Mouse (Mus musculus) activated CD4-positive, CD25-positive, alpha-beta regulatory T cell, adult 4 months (primary cell): ENCODE measurements around the gene Gm43720. TPM values are rescaled to one million over a fixed set of nuclear protein-coding genes. Genes with fewer than 3 reads are reported as not detected.

Experiments used
- ATAC-seq: one replicate; pipeline ENCODE4 v1.8.0; 2017
- polyA plus RNA-seq, 2 experiments: library from polyadenylated mRNA; unstranded; fragments of 100-300 nt; shearing (Covaris generic); gene quantifications; one replicate each; pipeline ENCODE4 v1.2.1; 2017

The Gm43720 gene
- polyA plus RNA-seq, result not detected

DNA sequence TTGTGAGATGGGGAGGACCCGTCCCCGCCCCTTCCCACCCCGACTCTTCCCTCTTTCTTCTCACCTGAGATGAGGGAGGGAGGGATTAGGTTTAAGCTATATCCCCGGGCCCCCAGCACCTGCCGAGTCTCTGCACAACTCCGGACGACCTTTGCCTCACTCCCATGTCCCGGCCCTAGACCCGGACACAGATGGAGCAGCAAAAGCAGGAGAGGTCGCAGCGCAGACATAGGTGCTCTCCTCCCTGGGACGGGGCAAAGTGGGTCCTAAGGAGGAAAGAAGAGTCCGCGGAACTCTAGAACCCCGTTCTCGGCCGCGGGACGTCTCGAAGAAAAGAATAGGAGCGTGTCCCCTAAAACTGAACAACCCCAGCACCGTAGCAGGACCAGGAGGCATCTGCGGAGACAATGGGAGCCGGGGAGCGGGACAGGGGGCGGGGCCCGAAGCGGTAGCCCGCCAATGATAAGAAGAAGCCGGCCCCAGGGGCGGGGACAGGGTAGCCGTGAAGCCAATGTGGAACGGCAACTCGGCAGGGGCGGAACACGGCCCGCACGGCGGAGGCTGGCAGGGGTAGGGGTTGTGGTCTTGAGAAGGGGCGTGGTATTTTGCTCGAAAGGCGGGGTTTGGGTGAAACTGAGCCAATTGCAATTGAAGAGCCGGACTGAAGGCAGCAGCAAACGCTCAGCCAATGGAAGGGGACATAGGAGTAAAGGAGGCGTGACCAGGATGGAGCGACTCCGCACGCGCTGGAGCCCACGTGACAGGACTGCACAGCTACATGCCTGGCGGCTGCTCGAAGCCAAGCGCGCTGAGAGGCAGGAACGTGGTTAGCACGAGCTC, at the start of gene Gm43720, which contains the start of the genes Gpc2 and Stag3:
TSS of gene Gm43720 (minus strand) at position 374 of the 840 bp plus-strand sequence.
TSS of gene Gpc2 (minus strand) at position 421 of the 840 bp plus-strand sequence.
TSS of gene Stag3 (plus strand) at position 656 of the 840 bp plus-strand sequence.
- peak; percentile 93 for ATAC-seq

DNA sequence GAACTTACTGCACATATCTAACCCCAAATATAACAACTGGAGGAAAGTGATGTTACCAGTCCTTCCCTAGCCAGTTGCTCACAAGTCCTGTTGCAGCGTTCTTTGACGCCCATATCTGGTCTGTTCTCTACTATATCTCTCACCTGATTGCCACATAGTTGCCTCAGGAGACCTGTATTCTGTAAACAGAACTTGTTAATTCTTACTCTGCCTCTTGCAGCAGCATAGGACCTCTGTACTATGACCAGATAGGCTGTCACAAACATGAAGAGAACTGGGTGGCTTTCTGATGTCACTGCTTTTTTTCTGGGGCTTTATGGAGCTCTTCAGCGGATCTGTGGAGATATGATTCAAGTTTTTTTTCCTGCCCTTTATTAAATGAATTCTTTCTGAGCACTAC, 33.0 kb upstream of the Gm43720 start:
- ATAC-seq, result no peak

- ATAC-seq, result no peak
Measured at GRCm38 (mm10) chr5:138299613-138300012, 19.9 kb upstream of the Gm43720 start.

GRCm38 (mm10) chr5:138294158-138294557, 14.4 kb upstream of the Gm43720 start:
- ATAC-seq, result no peak

GRCm38 (mm10) chr5:138291638-138292037, 11.9 kb upstream of the Gm43720 start:
- ATAC-seq, result no peak

DNA sequence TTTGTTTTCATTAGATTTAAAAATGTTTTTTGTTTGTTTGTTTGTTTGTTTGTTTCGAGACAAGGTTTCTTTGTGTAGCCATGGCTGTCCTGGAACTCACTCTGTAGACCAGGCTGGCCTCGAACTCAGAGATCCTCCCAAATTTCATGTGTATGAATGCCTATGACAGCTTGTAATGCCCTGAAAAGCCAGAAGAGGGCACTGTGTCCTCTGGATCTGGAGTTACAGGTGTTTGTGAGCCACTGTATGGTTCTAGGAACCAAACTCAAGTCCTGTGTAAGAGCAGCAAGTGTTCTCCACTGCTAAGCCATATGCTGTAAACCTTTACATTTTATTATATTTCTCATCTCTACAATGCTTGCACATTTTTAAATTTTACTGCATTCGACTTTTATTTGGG, 8.1 kb upstream of the Gm43720 start:
- ATAC-seq, result no peak

GRCm38 (mm10) chr5:138283540-138283939, 3.8 kb upstream of the Gm43720 start:
- no peak for ATAC-seq

- ATAC-seq, result no peak
Measured at GRCm38 (mm10) chr5:138281798-138282197, 2.0 kb upstream of the Gm43720 start.

GRCm38 (mm10) chr5:138280829-138281228, 1.1 kb upstream of the Gm43720 start:
- ATAC-seq, result no peak

DNA sequence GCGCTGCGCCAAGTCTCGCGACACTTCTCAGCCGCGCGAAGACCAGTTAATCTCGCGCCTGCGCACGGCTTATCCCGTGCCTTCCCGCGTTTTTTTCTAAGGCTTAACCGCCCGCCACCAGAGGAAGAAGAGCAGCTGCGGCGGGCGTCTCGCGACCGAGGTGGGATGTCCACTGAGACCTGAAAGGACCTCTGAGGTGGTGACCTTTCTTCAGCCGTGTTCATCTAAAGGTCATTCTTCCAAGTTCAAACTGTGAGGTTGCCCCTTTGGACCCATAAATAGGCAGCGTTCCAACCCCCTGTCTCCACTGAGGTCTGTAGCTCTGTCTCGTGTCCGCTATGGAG, 639 bp upstream of the Gm43720 start:
- ATAC-seq, result no peak

DNA sequence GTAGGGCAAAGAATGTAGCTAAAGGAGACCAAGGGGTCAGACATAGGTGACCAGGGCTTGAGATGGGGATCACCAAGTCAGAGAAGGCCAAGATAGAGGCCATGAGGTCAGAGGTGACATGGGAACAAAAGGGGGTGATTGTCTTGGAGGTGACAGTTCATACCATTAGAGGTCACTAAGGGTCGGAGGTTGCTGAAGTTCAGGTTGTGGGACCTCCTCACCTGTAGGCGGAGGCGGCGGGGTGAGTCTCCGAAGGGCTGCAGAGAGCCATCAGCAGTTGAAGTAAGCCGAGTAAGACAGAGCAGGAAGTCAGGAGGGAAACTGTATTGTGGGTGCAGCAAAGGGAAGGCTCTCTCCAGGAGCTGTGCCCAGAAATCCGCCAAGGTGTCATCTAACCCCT, 1.8 kb downstream of the Gm43720 start:
- ATAC-seq, result no peak

DNA sequence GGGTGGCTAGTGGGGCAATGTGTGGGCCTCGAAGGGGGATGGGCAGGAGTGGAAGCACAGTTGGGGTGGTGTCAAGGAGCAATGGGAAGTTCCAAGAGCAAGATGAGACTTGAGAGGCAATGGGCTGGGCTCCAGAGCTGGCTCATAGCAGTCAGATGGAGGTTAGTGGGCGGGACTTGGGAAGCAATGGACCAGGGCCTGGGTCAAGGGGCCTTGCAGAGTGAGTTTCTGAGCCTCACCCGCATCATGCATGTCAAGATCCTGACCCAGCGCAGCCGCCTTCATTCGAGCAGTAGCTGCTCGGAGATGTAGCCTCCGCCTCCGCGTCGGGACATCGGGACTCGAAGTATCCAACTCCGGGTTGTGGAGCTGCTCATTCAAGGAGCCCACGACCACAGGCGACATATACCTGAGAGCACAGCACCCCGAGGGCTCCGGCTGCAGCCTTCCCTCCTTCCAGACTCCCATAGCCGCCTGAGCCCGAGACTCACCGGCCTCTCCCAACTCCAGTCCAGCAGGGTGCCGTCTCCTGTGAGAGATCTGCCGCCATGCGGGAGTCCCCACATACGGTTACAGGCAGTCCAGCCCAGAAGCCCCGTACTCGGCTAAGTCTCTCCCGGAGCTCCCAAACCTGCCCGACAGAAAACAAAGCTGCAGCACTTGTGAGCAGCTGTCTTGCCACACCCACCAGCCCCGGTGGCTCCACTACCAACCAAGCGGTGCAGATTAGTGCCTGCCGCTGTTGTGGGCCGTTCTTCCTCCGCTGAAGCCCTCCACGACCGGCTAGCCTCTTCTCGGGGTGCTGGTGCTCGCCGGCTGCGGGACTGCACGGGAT, 4.3 kb downstream of the Gm43720 start:
- no peak for ATAC-seq

GRCm38 (mm10) chr5:138274186-138274585, 5.6 kb downstream of the Gm43720 start:
- no peak for ATAC-seq

- ATAC-seq, result no peak
Measured at GRCm38 (mm10) chr5:138272409-138272923, 7.3 kb downstream of the Gm43720 start, which contains the start of gene Gal3st4. Gene Gal3st4 (minus strand): TSS chr5:138272840.

DNA sequence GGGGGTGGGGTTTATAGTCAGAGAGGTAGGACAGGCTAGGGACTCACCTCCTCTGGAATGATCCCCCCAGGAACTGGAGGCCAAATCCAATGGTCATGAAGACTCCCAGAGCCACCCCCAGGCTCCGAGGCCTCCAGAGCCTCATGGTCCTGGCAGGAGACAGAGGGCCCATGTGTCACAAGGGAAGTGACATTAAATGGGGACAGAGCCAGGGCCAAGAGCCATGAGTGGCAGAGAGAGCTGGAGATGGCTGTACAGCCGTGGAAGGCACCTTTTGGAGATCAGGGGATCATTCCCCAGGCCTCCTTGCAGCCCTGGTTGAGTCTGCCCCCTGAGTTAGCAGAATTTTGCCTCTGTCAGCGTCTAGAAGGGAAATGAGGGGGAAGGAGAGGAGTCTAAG, 8.5 kb downstream of the Gm43720 start:
- ATAC-seq, result no peak

DNA sequence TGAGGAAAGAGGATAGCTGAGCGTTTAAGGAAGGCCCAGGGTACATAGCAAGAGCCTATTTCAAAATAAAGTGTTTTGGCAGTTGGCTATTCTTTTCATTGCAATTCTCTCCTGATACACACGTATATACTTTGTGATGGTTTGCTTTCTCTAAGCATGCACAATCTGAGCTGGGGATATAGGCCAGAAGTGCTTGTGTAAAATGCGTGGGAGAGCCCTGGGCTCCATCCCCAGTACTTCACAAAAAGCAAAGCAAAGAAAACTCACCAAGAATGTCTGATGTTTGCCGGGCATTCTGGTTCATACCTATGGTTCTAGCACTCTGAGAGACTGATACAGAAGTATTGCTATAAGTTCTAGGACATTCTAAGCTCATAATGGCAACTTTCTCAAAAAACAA, 10.8 kb downstream of the Gm43720 start:
- ATAC-seq, result no peak

DNA sequence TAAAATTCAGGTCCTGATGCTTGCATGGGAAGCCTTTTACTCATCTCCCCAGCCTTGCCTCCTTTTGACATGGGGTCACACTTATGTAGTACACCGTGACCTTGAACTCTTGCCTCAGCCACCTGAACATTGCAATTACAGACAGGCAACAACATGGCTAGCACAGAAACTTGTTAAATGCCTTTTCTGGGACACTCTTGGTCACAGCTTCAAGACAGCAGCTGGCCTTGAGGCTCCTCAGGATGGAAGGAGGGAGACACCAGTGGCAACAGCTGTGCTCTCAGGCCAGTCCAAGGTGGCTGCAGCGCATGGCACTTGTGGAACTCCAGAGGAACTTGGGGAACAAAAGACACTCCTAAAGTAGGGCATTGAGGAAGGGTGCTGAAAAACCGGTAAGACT, 12.6 kb downstream of the Gm43720 start:
- ATAC-seq, result no peak

DNA sequence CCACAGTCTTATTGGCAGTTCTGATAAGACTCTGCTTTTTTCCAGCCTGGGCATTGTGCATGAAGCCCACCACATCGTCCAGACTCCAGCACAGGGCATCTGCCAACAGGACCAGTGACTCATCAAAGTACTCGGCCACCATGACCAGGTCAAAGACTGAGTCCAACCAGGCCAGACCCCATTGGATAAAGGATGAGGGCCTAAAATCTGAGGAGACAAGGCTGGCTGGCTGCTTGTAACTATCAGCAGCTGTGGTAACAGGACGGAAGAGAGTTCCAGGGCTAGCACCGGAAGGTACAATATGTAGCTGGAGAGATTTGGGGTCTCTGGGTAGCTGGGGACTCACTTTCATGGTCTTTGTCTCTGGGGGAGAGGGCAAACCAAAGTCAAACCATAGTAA, 14.0 kb downstream of the Gm43720 start:
- no peak for ATAC-seq

DNA sequence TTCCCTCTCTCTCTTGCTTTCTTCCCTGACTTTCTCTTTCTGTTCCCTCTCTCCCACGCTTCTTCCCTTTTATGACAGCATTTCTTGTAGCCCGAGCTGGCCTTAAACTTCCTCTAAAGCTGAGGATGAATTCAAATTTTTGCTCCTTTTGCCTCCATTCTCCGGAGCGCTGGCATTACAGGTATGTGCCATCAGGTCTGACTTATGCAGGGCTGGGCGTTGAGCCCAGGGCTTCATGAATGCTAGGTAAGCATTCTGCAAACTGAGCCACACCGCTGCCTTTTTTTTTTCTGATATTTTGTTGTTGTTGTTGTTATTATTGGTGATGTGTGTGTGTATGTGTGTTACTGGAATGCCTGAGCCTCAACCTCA, 15.6 kb downstream of the Gm43720 start:
- no peak for ATAC-seq

DNA sequence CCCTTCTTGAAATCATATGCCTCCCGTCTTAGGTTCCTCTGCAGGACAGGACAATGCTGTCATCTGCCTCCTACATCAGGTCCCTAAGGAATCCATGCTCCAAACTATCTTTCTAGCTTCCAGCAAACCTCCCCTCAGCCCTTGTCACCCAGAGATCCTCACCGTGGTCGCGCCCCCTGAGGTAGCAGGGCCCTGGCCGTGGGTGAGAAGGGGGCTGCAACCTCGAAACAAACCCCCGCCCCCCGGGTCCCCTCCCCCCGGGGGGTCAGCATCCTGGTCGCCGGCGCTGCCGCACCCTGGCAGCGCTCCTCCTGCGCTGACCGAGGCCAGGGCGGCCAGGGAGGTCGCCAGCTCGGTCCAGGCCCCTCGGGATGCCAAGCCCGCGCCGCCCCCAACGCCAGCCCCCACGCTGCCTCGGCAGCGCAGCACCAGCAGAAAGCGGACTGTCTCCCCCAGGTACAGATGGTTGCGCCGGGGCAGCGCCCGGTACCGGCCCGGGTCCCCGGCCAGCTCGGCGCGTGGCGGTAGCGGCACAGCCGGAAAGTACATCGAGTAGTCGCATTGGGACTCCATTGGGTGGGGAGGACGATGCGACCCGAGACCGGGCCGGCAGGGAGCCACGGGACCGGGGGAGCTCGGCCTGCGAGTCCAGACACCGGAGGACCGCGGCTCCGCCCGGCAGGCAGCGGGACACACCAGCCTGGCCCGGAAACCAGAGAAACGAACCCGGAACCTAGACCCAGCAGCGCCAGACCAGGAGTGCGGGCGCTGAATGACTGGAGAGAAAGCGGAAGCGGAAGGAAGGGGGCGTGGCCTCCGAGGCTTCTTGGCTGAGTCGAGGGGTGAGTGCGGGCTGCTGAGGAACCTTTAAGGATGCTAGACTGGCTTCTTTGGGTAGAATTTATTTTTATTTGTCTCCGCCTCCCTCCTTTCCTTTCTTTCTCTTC, 16.2 kb downstream of the Gm43720 start, which contains the start of gene BC037034:
TSS of gene BC037034 (minus strand) at position 774 of the 947 bp plus-strand sequence.
- ATAC-seq, result peak; percentile 99

- no peak for ATAC-seq
Measured at GRCm38 (mm10) chr5:138262582-138263240, 17.0 kb downstream of the Gm43720 start.

DNA sequence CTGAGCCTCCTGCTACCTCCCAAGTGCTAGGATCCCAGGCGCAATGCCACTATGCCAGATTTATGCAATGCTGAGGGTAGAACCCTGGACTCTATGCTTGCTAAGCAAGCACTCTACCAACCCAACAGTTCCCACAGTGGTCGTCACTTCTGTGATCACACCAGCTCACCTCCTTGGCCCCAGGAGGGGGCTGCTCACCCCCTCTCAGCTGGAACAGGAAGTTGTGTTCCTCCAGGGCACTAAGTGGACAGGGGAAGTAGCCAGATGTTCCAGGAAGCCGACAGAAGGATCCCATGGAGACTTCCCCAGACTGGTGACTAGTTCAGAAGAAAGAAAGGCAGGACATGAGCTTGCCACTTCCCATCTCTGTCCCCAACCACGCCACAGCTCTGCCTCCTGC, 17.8 kb downstream of the Gm43720 start:
- no peak for ATAC-seq
